Mouse (Mus musculus): ENCODE measurements around the gene Slc30a6. TPM values are rescaled to one million over a fixed set of nuclear protein-coding genes. Genes with fewer than 3 reads are reported as not detected.
"Not testable (repeated sequence)": the region's sequence is repeated elsewhere in the genome, so short reads cannot be mapped to it uniquely, and the experiment has no call there.

Gene Slc30a6
- polyA plus RNA-seq, 1 experiment, result 18.3 TPM

DNA sequence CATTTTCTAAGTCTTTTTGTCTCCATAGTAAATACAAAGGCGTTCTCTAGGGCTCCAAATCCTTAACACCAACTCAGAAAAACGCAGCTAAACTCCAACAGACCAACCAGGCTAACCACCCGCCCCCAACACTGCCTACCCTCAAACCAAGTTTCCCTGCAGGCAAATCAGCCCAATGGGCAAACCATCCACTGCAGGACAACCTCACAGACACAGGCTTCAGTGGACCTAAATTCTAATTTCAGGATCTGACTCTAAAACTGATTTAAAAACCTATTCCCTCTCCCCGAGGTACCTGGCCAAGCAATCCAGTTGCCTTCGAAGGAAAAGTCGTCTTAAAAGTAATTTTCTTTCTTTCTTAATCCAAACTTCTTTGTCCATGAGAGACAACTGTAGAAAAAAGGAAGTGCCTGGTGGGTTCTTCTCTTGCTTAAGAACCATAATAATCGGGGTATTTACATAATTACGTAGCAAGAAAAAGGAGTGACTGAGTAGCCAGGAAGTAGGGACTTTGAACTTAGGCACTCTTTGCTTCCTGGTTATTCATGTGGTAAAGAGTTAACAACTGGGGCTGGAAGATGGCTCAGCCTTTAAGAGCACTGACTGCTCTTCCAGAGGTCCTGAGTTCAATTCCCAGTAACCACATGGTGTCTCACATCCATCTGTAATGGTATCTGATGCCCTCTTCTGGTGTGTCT lies 63.5 kb downstream of the Slc30a6 start, which contains the start of gene Nlrc4:
Gene Nlrc4 (minus strand): TSS at position 432 of the 698 bp plus-strand sequence.
- no peak within 1 kb of the TSS for H3ac ChIP-seq (ENCODE audit: control insufficient read depth, insufficient read length, low read depth)
- H3K4me3 ChIP-seq (ENCODE audit: insufficient read depth, poor library complexity, severe bottlenecking), result no peak within 1 kb of the TSS
- no peaks in the 10 kb centered on the region for H3K79me3 ChIP-seq (ENCODE audit: low read depth)
- no peaks in the 10 kb centered on the region for H3K27me3 ChIP-seq (ENCODE audit: control insufficient read depth, insufficient read depth, insufficient read length)
- TF ChIP-seq USF1 (IDR thresholded peaks at IDR 0.05; ENCODE audit: low read depth) (no peak), CTCF (IDR thresholded peaks at IDR 0.05; ENCODE audit: control insufficient read depth, insufficient read depth, insufficient read length) (no peak), CEBPB (IDR thresholded peaks at IDR 0.05; ENCODE audit: low read depth) (no peak), MAX (IDR thresholded peaks at IDR 0.05) (no peak), FOSL1 (IDR thresholded peaks at IDR 0.05; ENCODE audit: insufficient read depth, low read length, poor library complexity, severe bottlenecking) (no peak), MYOD1 (IDR thresholded peaks at IDR 0.05; ENCODE audit: control insufficient read depth, insufficient read length, low read depth) (no peak), MYOG (IDR thresholded peaks at IDR 0.05; ENCODE audit: control insufficient read depth, extremely low read depth, insufficient read length) (no peak)
- H3K79me2 ChIP-seq (ENCODE audit: control insufficient read depth, insufficient read depth), result no peaks in the 10 kb centered on the region
- no peaks in the 10 kb centered on the region for H3K36me3 ChIP-seq (ENCODE audit: control insufficient read depth, insufficient read depth)

DNA sequence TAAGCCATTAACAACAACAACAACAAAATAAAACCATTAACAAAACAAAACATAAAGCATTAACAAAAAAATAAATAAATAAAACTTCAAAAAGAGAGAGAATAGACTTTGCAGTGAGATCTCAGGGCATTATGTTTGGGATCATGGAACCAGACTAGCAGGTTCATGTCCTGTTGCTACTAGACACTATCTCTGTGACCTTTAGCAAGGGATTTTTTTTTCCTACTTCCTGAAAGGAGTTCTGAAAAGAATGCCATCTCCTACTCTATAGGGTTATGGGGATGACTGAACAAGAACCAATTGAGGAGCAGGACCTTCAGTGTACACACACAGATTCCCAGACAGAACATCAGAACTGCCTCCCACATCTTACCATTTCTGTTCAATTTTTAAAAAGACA lies 68.1 kb downstream of the Slc30a6 start:
- Histone ChIP-seq H3K79me3 (ENCODE audit: low read depth) (no peaks in the 10 kb centered on the region), H3K79me2 (ENCODE audit: control insufficient read depth, insufficient read depth) (no peaks in the 10 kb centered on the region), H3ac (ENCODE audit: control insufficient read depth, insufficient read length, low read depth) (no peak overlapping the region), H3K27me3 (ENCODE audit: control insufficient read depth, insufficient read depth, insufficient read length) (no peaks in the 10 kb centered on the region), H3K4me3 (ENCODE audit: insufficient read depth, poor library complexity, severe bottlenecking) (no peak overlapping the region), H3K36me3 (ENCODE audit: control insufficient read depth, insufficient read depth) (no peaks in the 10 kb centered on the region)
- TF ChIP-seq MYOG (IDR thresholded peaks at IDR 0.05; ENCODE audit: control insufficient read depth, extremely low read depth, insufficient read length), result no peak
- TF ChIP-seq CEBPB (IDR thresholded peaks at IDR 0.05; ENCODE audit: low read depth), result no peak

DNA sequence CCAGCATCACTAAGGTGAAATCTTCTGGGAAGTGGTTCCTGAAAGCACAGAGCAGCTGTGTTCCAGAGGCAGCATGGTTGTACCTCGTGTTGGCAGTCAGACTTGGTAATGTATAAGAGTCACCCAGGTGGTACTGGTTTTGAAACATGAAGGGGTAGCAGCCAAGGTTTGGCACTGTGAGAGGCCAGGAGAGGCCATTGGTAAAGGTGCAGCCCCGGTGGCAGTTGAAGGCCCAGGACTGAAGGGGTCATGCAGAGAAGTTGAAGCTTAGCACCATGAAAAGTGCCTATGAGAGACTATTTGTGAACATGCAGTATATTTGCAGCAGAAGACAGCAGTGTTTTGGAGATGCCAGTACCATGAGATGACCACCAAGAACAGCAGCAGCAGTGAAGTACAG lies 72.6 kb downstream of the Slc30a6 start:
- H3K27me3 ChIP-seq (ENCODE audit: control insufficient read depth, insufficient read depth, insufficient read length); H3K79me2 ChIP-seq (ENCODE audit: control insufficient read depth, insufficient read depth); H3ac ChIP-seq (ENCODE audit: control insufficient read depth, insufficient read length, low read depth); H3K79me3 ChIP-seq (ENCODE audit: low read depth); H3K4me3 ChIP-seq (ENCODE audit: insufficient read depth, poor library complexity, severe bottlenecking); H3K36me3 ChIP-seq (ENCODE audit: control insufficient read depth, insufficient read depth): not testable (repeated sequence)

DNA sequence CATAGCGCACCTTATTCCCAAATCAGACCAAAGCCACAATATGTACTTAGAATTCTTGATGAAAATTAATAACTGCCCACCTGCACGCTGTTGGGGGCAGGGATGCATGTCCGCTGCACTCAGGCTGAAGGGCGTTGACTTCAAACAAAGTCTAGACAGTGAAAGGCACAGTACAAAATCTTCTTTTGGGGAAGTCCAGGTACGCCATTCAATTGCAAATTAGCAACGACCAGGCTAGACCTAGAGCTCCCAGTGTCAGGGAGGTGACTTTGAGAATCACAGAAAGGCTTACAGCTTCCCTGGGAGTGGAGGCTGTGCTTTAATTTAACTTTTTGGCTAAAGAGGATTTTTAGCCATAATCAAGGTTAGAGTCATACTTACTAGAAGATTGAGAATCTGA lies 74.7 kb downstream of the Slc30a6 start:
- not testable (repeated sequence) for H3K79me3 ChIP-seq (ENCODE audit: low read depth); H3K79me2 ChIP-seq (ENCODE audit: control insufficient read depth, insufficient read depth)

More for the DNA sequence above, 74.7 kb downstream of the Slc30a6 start:
- H3ac ChIP-seq (ENCODE audit: control insufficient read depth, insufficient read length, low read depth); H3K4me3 ChIP-seq (ENCODE audit: insufficient read depth, poor library complexity, severe bottlenecking); H3K36me3 ChIP-seq (ENCODE audit: control insufficient read depth, insufficient read depth); H3K27me3 ChIP-seq (ENCODE audit: control insufficient read depth, insufficient read depth, insufficient read length): not testable (repeated sequence)

Other genes with a start within 250 kb of the Slc30a6 start
- 63.5 TPM for gene Memo1, start 100.1 kb upstream of the Slc30a6 start, polyA plus RNA-seq (2012; fragmentation: generic; extraction: Trizol)
- gene Dpy30, start 71.7 kb upstream of the Slc30a6 start, polyA plus RNA-seq (2012; fragmentation: generic; extraction: Trizol), result 117 TPM
- 9.5 TPM for gene Spast, start 56.6 kb upstream of the Slc30a6 start, polyA plus RNA-seq (2012; fragmentation: generic; extraction: Trizol)
- gene Nlrc4, start 63.5 kb downstream of the Slc30a6 start, polyA plus RNA-seq (2012; fragmentation: generic; extraction: Trizol), result 0.01 TPM
- 21.6 TPM for gene Yipf4, start 93.9 kb downstream of the Slc30a6 start, polyA plus RNA-seq (2012; fragmentation: generic; extraction: Trizol)
- gene Birc6, start 132.7 kb downstream of the Slc30a6 start, polyA plus RNA-seq (2012; fragmentation: generic; extraction: Trizol), result 25.5 TPM

Measured in C2C12 (cell line).